Mouse (Mus musculus) stomach, embryonic 15.5 days (tissue): ENCODE results near the gene Sec31b. TPM values are rescaled to one million over a fixed set of nuclear protein-coding genes. Genes with fewer than 3 reads are reported as not detected.

ENCODE experiments used
- ATAC-seq: fragments of 200-750 bp; cut with Nextera tagmentation; 2 replicates; pipeline ENCODE4 v1.8.0; 2017; ENCODE audit warnings: low read depth, moderate number of reproducible peaks, moderate TSS enrichment; ENCODE audit not compliant: insufficient read depth, low FRiP score
- H3K27ac ChIP-seq: fragments of 300-500 bp; sonication (generic); 2 replicates; pipeline ENCODE4 v1.5.1; 2015; ENCODE audit warnings: mild to moderate bottlenecking, inconsistent platforms
- H3K27me3 ChIP-seq: fragments of 300-500 bp; sonication (generic); replicated peaks from 2 replicates; pipeline ENCODE4 v1.6.1; 2015; ENCODE audit warnings: inconsistent platforms
- H3K36me3 ChIP-seq: fragments of 300-500 bp; sonication (generic); 2 replicates; pipeline ENCODE4 v1.6.1; 2015; ENCODE audit warnings: inconsistent platforms
- H3K4me1 ChIP-seq: fragments of 300-500 bp; sonication (generic); 2 replicates; pipeline ENCODE4 v1.6.1; 2015; ENCODE audit warnings: inconsistent platforms
- H3K4me2 ChIP-seq: fragments of 300-500 bp; sonication (generic); 2 replicates; pipeline ENCODE4 v1.6.1; 2015; ENCODE audit warnings: mild to moderate bottlenecking, inconsistent platforms
- H3K4me3 ChIP-seq: fragments of 300-500 bp; sonication (generic); replicated peaks from 2 replicates; pipeline ENCODE4 v1.5.1; 2015; ENCODE audit warnings: inconsistent platforms
- H3K9ac ChIP-seq: fragments of 300-500 bp; sonication (generic); 2 replicates; pipeline ENCODE4 v1.6.1; 2015; ENCODE audit warnings: inconsistent platforms
- H3K9me3 ChIP-seq: fragments of 300-500 bp; sonication (generic); 2 replicates; pipeline ENCODE4 v1.6.1; 2016; ENCODE audit warnings: inconsistent platforms
- WGBS: fragments of 180-500 bp; shearing (Covaris S2); methylation state at CpG from one replicate; pipeline ENCODE4 v1.1.7; 2015; 5-methylcytosine and 5-hydroxymethylcytosine counted together
- polyA plus RNA-seq: library from polyadenylated mRNA; unstranded; fragments of >200 nt; fragmentation: Nextera tagmentation; extraction: Ambion mirVana; gene quantifications from 2 replicates; pipeline ENCODE4 v1.2.1, GENCODE M21; 2015

Sec31b gene
- polyA plus RNA-seq, result 0.63 and 0.66 TPM in 2 replicates

- Histone ChIP-seq H3K27me3 (0 out of 2 replicates have a peak, but pooled peaks cover 7% of the 10 kb centered on the region), H3K4me1 (0 out of 2 replicates have a peak, but pooled peaks cover 3% of the 10 kb centered on the region), H3K36me3 (peaks cover 24% of the 10 kb centered on the region), H3K27ac (no peak within 1 kb of the TSS), H3K4me2 (peak within 1 kb of the TSS; percentile 78), H3K4me3 (peak within 1 kb of the TSS; percentile 44), H3K9me3 (no peaks in the 10 kb centered on the region), H3K9ac (peak within 1 kb of the TSS; percentile 9; the same call in 1 of the 2 replicates)
- no peak; the same call in 1 of the 2 replicates for ATAC-seq
- 2% methylated on average over 47 of the region's 47 CpGs for WGBS
Observed at GRCm38 (mm10) chr19:44545321-44546041, at the start of gene Sec31b. Sec31b (minus strand) TSS chr19:44545864.

- no peak overlapping the region for H3K27ac ChIP-seq
- H3K9me3 ChIP-seq, result no peaks in the 10 kb centered on the region
- H3K4me1 ChIP-seq, result no peaks in the 10 kb centered on the region
- no peak for ATAC-seq
- H3K36me3 ChIP-seq, result no peaks in the 10 kb centered on the region
- no peak overlapping the region for H3K9ac ChIP-seq
- H3K4me3 ChIP-seq, result no peak overlapping the region
- no peaks in the 10 kb centered on the region for H3K27me3 ChIP-seq
- no peak overlapping the region for H3K4me2 ChIP-seq
- 95% methylated on average over 14 of the region's 14 CpGs for WGBS
Observed at GRCm38 (mm10) chr19:44594180-44594579, 48.5 kb upstream of the Sec31b start.

GRCm38 (mm10) chr19:44591638-44592037 is 46.0 kb upstream of the Sec31b start:
- Histone ChIP-seq H3K9me3 (no peaks in the 10 kb centered on the region), H3K9ac (no peak overlapping the region), H3K27me3 (0 out of 2 replicates have a peak, but pooled peaks cover 3% of the 10 kb centered on the region), H3K4me3 (no peak overlapping the region), H3K27ac (no peak overlapping the region), H3K4me2 (no peak overlapping the region), H3K4me1 (no peaks in the 10 kb centered on the region), H3K36me3 (no peaks in the 10 kb centered on the region)
- ATAC-seq, result no peak
- 72% methylated on average over 6 of the region's 6 CpGs for WGBS

GRCm38 (mm10) chr19:44590992-44591391 is 45.3 kb upstream of the Sec31b start:
- H3K27me3 ChIP-seq, result peaks cover 9% of the 10 kb centered on the region; the same call in 1 of the 2 replicates
- H3K27ac ChIP-seq, result no peak overlapping the region
- WGBS, result 85% methylated on average over 18 of the region's 18 CpGs
- no peak overlapping the region for H3K9ac ChIP-seq
- no peaks in the 10 kb centered on the region for H3K9me3 ChIP-seq
- H3K36me3 ChIP-seq, result no peaks in the 10 kb centered on the region
- no peaks in the 10 kb centered on the region for H3K4me1 ChIP-seq
- H3K4me3 ChIP-seq, result no peak overlapping the region
- ATAC-seq, result no peak
- no peak overlapping the region for H3K4me2 ChIP-seq

- peaks cover 19% of the 10 kb centered on the region; the same call in 1 of the 2 replicates for H3K27me3 ChIP-seq
- 34% methylated on average over 7 of the region's 7 CpGs for WGBS
- H3K9ac ChIP-seq, result no peak overlapping the region
- no peak overlapping the region for H3K4me3 ChIP-seq
- H3K9me3 ChIP-seq, result no peaks in the 10 kb centered on the region
- no peaks in the 10 kb centered on the region for H3K4me1 ChIP-seq
- H3K36me3 ChIP-seq, result no peaks in the 10 kb centered on the region
- no peak for ATAC-seq
- H3K4me2 ChIP-seq, result no peak overlapping the region
- H3K27ac ChIP-seq, result no peak overlapping the region
Observed at GRCm38 (mm10) chr19:44589591-44590223, 44.0 kb upstream of the Sec31b start.

- Histone ChIP-seq H3K4me3 (no peak overlapping the region), H3K4me1 (no peaks in the 10 kb centered on the region), H3K4me2 (no peak overlapping the region), H3K27ac (no peak overlapping the region), H3K27me3 (peaks cover 19% of the 10 kb centered on the region; the same call in 1 of the 2 replicates), H3K36me3 (no peaks in the 10 kb centered on the region), H3K9ac (no peak overlapping the region), H3K9me3 (no peaks in the 10 kb centered on the region)
- ATAC-seq, result no peak
- whole genome bisulfite sequencing, result 37% methylated on average over 4 of the region's 4 CpGs
Observed at GRCm38 (mm10) chr19:44588036-44588435, 42.4 kb upstream of the Sec31b start.

GRCm38 (mm10) chr19:44582638-44583309 is 37.1 kb upstream of the Sec31b start:
- WGBS, result 34% methylated on average over 9 of the region's 9 CpGs
- H3K36me3 ChIP-seq, result no peaks in the 10 kb centered on the region
- peak; percentile 84 for ATAC-seq
- H3K4me2 ChIP-seq, result no peak overlapping the region
- H3K9me3 ChIP-seq, result no peaks in the 10 kb centered on the region
- H3K4me1 ChIP-seq, result no peaks in the 10 kb centered on the region
- no peak overlapping the region for H3K27ac ChIP-seq
- H3K4me3 ChIP-seq, result no peak overlapping the region
- peaks cover 19% of the 10 kb centered on the region; the same call in 1 of the 2 replicates for H3K27me3 ChIP-seq
- no peak overlapping the region for H3K9ac ChIP-seq

GRCm38 (mm10) chr19:44582103-44582502 is 36.4 kb upstream of the Sec31b start:
- H3K27me3 ChIP-seq, result peaks cover 17% of the 10 kb centered on the region; the same call in 1 of the 2 replicates
- no peak for ATAC-seq
- no peaks in the 10 kb centered on the region for H3K4me1 ChIP-seq
- H3K9ac ChIP-seq, result no peak overlapping the region
- H3K9me3 ChIP-seq, result no peaks in the 10 kb centered on the region
- 83% methylated on average over 10 of the region's 10 CpGs for WGBS
- H3K4me2 ChIP-seq, result no peak overlapping the region
- no peak overlapping the region for H3K27ac ChIP-seq
- H3K4me3 ChIP-seq, result no peak overlapping the region
- H3K36me3 ChIP-seq, result no peaks in the 10 kb centered on the region

GRCm38 (mm10) chr19:44578038-44578437 is 32.4 kb upstream of the Sec31b start:
- H3K27ac ChIP-seq, result no peak overlapping the region
- H3K4me2 ChIP-seq, result no peak overlapping the region
- no peak overlapping the region for H3K4me3 ChIP-seq
- H3K4me1 ChIP-seq, result no peaks in the 10 kb centered on the region
- 51% methylated on average over 1 of the region's 1 CpGs for WGBS
- H3K9ac ChIP-seq, result no peak overlapping the region
- 0 out of 2 replicates have a peak, but pooled peaks cover 10% of the 10 kb centered on the region for H3K36me3 ChIP-seq
- no peaks in the 10 kb centered on the region for H3K9me3 ChIP-seq
- no peaks in the 10 kb centered on the region; the same call in 1 of the 2 replicates for H3K27me3 ChIP-seq
- ATAC-seq, result no peak

- no peaks in the 10 kb centered on the region; the same call in 1 of the 2 replicates for H3K27me3 ChIP-seq
- H3K9me3 ChIP-seq, result no peaks in the 10 kb centered on the region
- H3K4me1 ChIP-seq, result no peaks in the 10 kb centered on the region
- peaks cover 24% of the 10 kb centered on the region for H3K36me3 ChIP-seq
- no peak overlapping the region for H3K9ac ChIP-seq
- no peak overlapping the region for H3K4me3 ChIP-seq
- no peak overlapping the region for H3K4me2 ChIP-seq
- WGBS, result 58% methylated on average over 7 of the region's 7 CpGs
- ATAC-seq, result no peak
- H3K27ac ChIP-seq, result no peak overlapping the region
Observed at GRCm38 (mm10) chr19:44576275-44576674, 30.6 kb upstream of the Sec31b start.

- H3K9ac ChIP-seq, result no peak overlapping the region
- H3K27me3 ChIP-seq, result no peaks in the 10 kb centered on the region
- H3K4me3 ChIP-seq, result no peak overlapping the region
- peaks cover 51% of the 10 kb centered on the region for H3K36me3 ChIP-seq
- H3K27ac ChIP-seq, result no peak overlapping the region
- WGBS, result 89% methylated on average over 3 of the region's 3 CpGs
- ATAC-seq, result no peak
- H3K4me2 ChIP-seq, result no peak overlapping the region
- no peaks in the 10 kb centered on the region for H3K9me3 ChIP-seq
- H3K4me1 ChIP-seq, result peaks cover 15% of the 10 kb centered on the region
Observed at GRCm38 (mm10) chr19:44567763-44568162, 22.1 kb upstream of the Sec31b start.
